Mouse (Mus musculus): ENCODE measurements around the gene Ap2a1. TPM values are rescaled to one million over a fixed set of nuclear protein-coding genes. Genes with fewer than 3 reads are reported as not detected.
"Not testable (repeated sequence)": the region's sequence is repeated elsewhere in the genome, so short reads cannot be mapped to it uniquely, and the experiment has no call there.

Gene Ap2a1
- polyA plus RNA-seq, 1 experiment from 2014 or later = 73.5 TPM

- 0 out of 2 replicates have a peak overlapping the region, but pooled peaks have one; percentile 25 for H3K9ac ChIP-seq (ENCODE audit: low read depth, low read length)
- ATAC-seq (ENCODE audit: low read depth) (no peak), DNase-seq (ENCODE audit: low spot score) (no peak)
- peaks cover 74% of the 10 kb centered on the region for H3K36me3 ChIP-seq (ENCODE audit: control insufficient read depth, insufficient read depth, low read length)
- H3K27ac ChIP-seq (replicated peaks; ENCODE audit: low read depth, low read length) = no peak overlapping the region
- WGBS = 86% methylated on average over 7 of the region's 7 CpGs
- no peaks in the 10 kb centered on the region for H3K9me3 ChIP-seq (ENCODE audit: control insufficient read depth, low read length)
- no peak overlapping the region for H3K4me3 ChIP-seq (ENCODE audit: low read depth, low read length)
- H3K4me1 ChIP-seq (ENCODE audit: control insufficient read depth, insufficient read depth, low read length) = peaks cover 13% of the 10 kb centered on the region
- no peaks in the 10 kb centered on the region for H3K27me3 ChIP-seq (replicated peaks; ENCODE audit: control insufficient read depth, insufficient read depth, low read length)
- H3K4me2 ChIP-seq (ENCODE audit: low read depth, low read length) = no peak overlapping the region
Observed at GRCm38 (mm10) chr7:44886964-44887363, 42.3 kb downstream of the Ap2a1 start.

- DNase-seq (ENCODE audit: low spot score) = no peak
Observed at GRCm38 (mm10) chr7:44884637-44885036, 44.7 kb downstream of the Ap2a1 start.

DNA sequence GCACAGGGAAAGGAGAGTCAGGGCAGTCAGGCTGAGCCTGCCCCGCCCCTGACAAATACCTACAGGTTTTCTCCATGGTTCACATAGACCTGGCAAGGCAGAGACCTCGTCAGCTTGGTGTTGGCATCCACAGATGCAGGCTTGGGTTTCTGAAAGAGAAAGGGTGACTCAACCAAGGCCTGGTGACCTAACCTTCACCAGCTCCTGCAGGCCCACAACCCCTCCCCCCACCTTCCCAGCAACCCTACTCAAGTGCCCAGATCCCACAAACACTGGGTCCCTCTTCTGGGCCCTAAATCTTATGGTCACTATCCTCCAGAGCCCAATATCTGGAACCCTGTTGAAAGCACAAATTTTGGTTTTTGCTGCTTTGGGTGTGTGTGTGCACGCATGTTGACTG lies 46.3 kb downstream of the Ap2a1 start:
- no peak for DNase-seq (ENCODE audit: low spot score)
- WGBS = 95% methylated on average over 3 of the region's 3 CpGs
- Histone ChIP-seq H3K27me3 (replicated peaks; ENCODE audit: control insufficient read depth, insufficient read depth, low read length) (no peaks in the 10 kb centered on the region), H3K9me3 (ENCODE audit: control insufficient read depth, low read length) (no peaks in the 10 kb centered on the region), H3K36me3 (ENCODE audit: control insufficient read depth, insufficient read depth, low read length) (peaks cover 85% of the 10 kb centered on the region), H3K4me1 (ENCODE audit: control insufficient read depth, insufficient read depth, low read length) (no peaks in the 10 kb centered on the region), H3K9ac (ENCODE audit: low read depth, low read length) (no peak overlapping the region), H3K4me2 (ENCODE audit: low read depth, low read length) (no peak overlapping the region), H3K4me3 (ENCODE audit: low read depth, low read length) (no peak overlapping the region), H3K27ac (replicated peaks; ENCODE audit: low read depth, low read length) (no peak overlapping the region)
- ATAC-seq (ENCODE audit: low read depth) = no peak

More at GRCm38 (mm10) chr7:44884637-44885036, 44.7 kb downstream of the Ap2a1 start:
- H3K27me3 ChIP-seq (replicated peaks; ENCODE audit: control insufficient read depth, insufficient read depth, low read length) = no peaks in the 10 kb centered on the region
- no peaks in the 10 kb centered on the region for H3K4me1 ChIP-seq (ENCODE audit: control insufficient read depth, insufficient read depth, low read length)
- no peak for ATAC-seq (ENCODE audit: low read depth)
- 95% methylated on average over 5 of the region's 5 CpGs for WGBS
- H3K27ac ChIP-seq (replicated peaks; ENCODE audit: low read depth, low read length) = no peak overlapping the region
- no peak overlapping the region for H3K4me2 ChIP-seq (ENCODE audit: low read depth, low read length)
- H3K9ac ChIP-seq (ENCODE audit: low read depth, low read length) = no peak overlapping the region
- H3K4me3 ChIP-seq (ENCODE audit: low read depth, low read length) = no peak overlapping the region
- H3K9me3 ChIP-seq (ENCODE audit: control insufficient read depth, low read length) = no peaks in the 10 kb centered on the region
- H3K36me3 ChIP-seq (ENCODE audit: control insufficient read depth, insufficient read depth, low read length) = peaks cover 85% of the 10 kb centered on the region

DNA sequence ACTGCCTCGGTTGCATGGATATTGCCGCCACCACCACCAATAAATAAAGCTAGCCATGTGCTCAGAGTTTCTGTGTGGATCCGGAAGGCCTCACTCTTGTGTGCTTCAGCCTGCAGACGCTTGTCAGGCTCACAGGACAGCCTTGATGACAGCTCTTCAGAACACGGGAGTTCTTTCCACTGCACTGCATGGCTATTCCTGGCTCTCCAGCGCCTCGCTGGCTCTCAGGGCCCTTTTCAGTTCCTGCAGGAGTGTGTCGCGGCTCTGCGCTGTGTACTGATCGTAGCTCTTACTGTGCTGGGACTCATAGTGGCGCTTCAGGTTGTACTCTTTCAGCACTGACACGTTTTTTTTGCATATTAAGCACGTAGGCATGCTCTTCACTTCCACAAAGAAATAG lies 51.5 kb downstream of the Ap2a1 start:
- no peak for DNase-seq (ENCODE audit: low spot score)
- Histone ChIP-seq H3K9me3 (ENCODE audit: control insufficient read depth, low read length) (no peaks in the 10 kb centered on the region), H3K27ac (replicated peaks; ENCODE audit: low read depth, low read length) (no peak overlapping the region), H3K36me3 (ENCODE audit: control insufficient read depth, insufficient read depth, low read length) (peaks cover 69% of the 10 kb centered on the region), H3K4me1 (ENCODE audit: control insufficient read depth, insufficient read depth, low read length) (no peaks in the 10 kb centered on the region), H3K27me3 (replicated peaks; ENCODE audit: control insufficient read depth, insufficient read depth, low read length) (no peaks in the 10 kb centered on the region), H3K9ac (ENCODE audit: low read depth, low read length) (no peak overlapping the region), H3K4me2 (ENCODE audit: low read depth, low read length) (no peak overlapping the region), H3K4me3 (ENCODE audit: low read depth, low read length) (no peak overlapping the region)
- ATAC-seq (ENCODE audit: low read depth) = no peak
- WGBS = 89% methylated on average over 14 of the region's 14 CpGs

- not testable (repeated sequence) for ATAC-seq (ENCODE audit: low read depth); H3K9me3 ChIP-seq (ENCODE audit: control insufficient read depth, low read length); H3K27ac ChIP-seq (replicated peaks; ENCODE audit: low read depth, low read length); H3K27me3 ChIP-seq (replicated peaks; ENCODE audit: control insufficient read depth, insufficient read depth, low read length); H3K4me3 ChIP-seq (ENCODE audit: low read depth, low read length); H3K9ac ChIP-seq (ENCODE audit: low read depth, low read length); H3K4me2 ChIP-seq (ENCODE audit: low read depth, low read length); DNase-seq (ENCODE audit: low spot score)
- 89% methylated on average over 2 of the region's 2 CpGs for WGBS
- Histone ChIP-seq H3K36me3 (ENCODE audit: control insufficient read depth, insufficient read depth, low read length) (peaks cover 12% of the 10 kb centered on the region), H3K4me1 (ENCODE audit: control insufficient read depth, insufficient read depth, low read length) (peaks cover 20% of the 10 kb centered on the region)
Observed at GRCm38 (mm10) chr7:44871774-44872173, 57.5 kb downstream of the Ap2a1 start.

GRCm38 (mm10) chr7:44871181-44871580 lies 58.1 kb downstream of the Ap2a1 start:
- WGBS = 89% methylated on average over 1 of the region's 1 CpGs
- H3K4me3 ChIP-seq (ENCODE audit: low read depth, low read length) = no peak overlapping the region
- ATAC-seq (ENCODE audit: low read depth) (no peak), DNase-seq (ENCODE audit: low spot score) (no peak)
- H3K27ac ChIP-seq (replicated peaks; ENCODE audit: low read depth, low read length) = no peak overlapping the region
- H3K9ac ChIP-seq (ENCODE audit: low read depth, low read length) = no peak overlapping the region
- no peaks in the 10 kb centered on the region for H3K27me3 ChIP-seq (replicated peaks; ENCODE audit: control insufficient read depth, insufficient read depth, low read length)
- H3K36me3 ChIP-seq (ENCODE audit: control insufficient read depth, insufficient read depth, low read length) = peaks cover 13% of the 10 kb centered on the region
- no peak overlapping the region for H3K4me2 ChIP-seq (ENCODE audit: low read depth, low read length)
- no peaks in the 10 kb centered on the region for H3K9me3 ChIP-seq (ENCODE audit: control insufficient read depth, low read length)
- peaks cover 26% of the 10 kb centered on the region for H3K4me1 ChIP-seq (ENCODE audit: control insufficient read depth, insufficient read depth, low read length)

DNA sequence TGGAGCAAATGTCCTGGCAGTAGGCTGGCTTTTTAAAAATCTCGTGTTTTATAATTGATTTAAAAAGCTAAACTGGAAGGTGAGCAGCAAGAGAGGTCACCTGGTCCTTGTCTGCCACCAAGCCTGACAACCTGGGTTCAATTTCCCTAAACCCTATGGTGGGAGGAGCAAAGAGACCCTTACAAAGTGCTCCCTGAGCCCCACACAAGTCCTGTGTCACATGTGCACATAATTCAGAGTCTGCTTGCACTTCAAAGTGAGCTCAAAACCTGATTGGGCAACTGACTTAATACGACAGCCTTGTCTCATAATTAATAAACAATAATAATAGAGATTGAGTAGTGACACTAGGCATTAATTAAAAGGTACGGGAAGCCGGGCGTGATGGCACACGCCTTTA lies 58.7 kb downstream of the Ap2a1 start:
- Histone ChIP-seq H3K4me2 (ENCODE audit: low read depth, low read length) (peak overlapping the region; percentile 95), H3K27ac (replicated peaks; ENCODE audit: low read depth, low read length) (peak overlapping the region; percentile 100), H3K27me3 (replicated peaks; ENCODE audit: control insufficient read depth, insufficient read depth, low read length) (no peaks in the 10 kb centered on the region), H3K9ac (ENCODE audit: low read depth, low read length) (peak overlapping the region; percentile 100), H3K9me3 (ENCODE audit: control insufficient read depth, low read length) (no peaks in the 10 kb centered on the region), H3K4me1 (ENCODE audit: control insufficient read depth, insufficient read depth, low read length) (peaks cover 32% of the 10 kb centered on the region), H3K36me3 (ENCODE audit: control insufficient read depth, insufficient read depth, low read length) (peaks cover 15% of the 10 kb centered on the region), H3K4me3 (ENCODE audit: low read depth, low read length) (peak overlapping the region; percentile 100)
- 80% methylated on average over 6 of the region's 6 CpGs for WGBS
- no peak for ATAC-seq (ENCODE audit: low read depth)
- DNase-seq (ENCODE audit: low spot score) = no peak

DNA sequence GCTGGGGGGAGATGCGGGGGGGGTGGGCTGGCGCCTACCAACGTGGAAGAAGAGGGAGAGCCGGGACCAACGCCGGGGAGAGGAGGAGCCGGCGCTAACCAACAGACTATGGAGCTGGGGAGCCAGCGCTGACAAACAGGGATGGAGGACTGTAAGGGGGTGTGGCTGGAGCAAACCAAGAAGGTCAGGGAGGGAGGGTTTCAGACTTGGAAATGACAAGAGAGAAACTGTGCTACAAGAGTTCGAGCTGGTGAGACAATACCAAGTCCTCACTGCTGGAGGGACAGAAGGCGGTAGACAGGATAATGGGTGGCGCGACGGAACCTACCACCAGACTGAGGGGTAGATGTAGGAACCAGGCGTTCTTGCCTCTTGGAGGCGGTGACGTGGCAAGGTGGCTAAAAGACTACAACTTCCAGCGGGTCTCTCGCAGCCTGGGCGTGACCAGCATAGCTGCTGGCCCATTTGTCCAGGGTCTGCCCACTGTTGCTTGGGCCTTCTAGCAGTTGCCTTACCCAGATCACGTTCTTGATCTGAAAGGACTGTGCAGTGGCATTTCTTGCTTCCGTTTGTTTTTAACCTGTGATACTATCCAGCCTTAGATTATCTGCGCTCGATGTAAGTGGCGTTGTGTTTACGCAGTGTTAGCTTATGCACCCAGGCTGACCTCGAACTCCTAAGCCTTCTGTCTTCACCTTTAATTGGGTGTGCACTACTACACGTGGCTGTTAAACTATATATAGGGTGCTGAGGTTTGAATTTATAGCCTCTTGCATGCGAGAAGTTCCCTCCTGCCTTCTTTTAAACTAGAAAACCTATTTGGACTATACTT lies 59.4 kb downstream of the Ap2a1 start, which contains the start of gene Ptov1:
Gene Ptov1 (minus strand): TSS at position 92 of the 832 bp plus-strand sequence.
- peaks cover 32% of the 10 kb centered on the region for H3K4me1 ChIP-seq (ENCODE audit: control insufficient read depth, insufficient read depth, low read length)
- peak; percentile 94 for ATAC-seq (ENCODE audit: low read depth)
- 8% methylated on average over 24 of the region's 29 CpGs for WGBS

More for the DNA sequence above, 59.4 kb downstream of the Ap2a1 start, which contains the start of gene Ptov1:
- Histone ChIP-seq H3K4me2 (ENCODE audit: low read depth, low read length) (peak within 1 kb of the TSS; percentile 95), H3K27ac (replicated peaks; ENCODE audit: low read depth, low read length) (peak within 1 kb of the TSS; percentile 100), H3K9ac (ENCODE audit: low read depth, low read length) (peak within 1 kb of the TSS; percentile 100), H3K9me3 (ENCODE audit: control insufficient read depth, low read length) (no peaks in the 10 kb centered on the region), H3K36me3 (ENCODE audit: control insufficient read depth, insufficient read depth, low read length) (peaks cover 22% of the 10 kb centered on the region), H3K27me3 (replicated peaks; ENCODE audit: control insufficient read depth, insufficient read depth, low read length) (no peaks in the 10 kb centered on the region), H3K4me3 (ENCODE audit: low read depth, low read length) (peak within 1 kb of the TSS; percentile 100)
- peak; percentile 99 for DNase-seq (ENCODE audit: low spot score)

Measured in embryonic facial prominence, embryonic 14.5 days (tissue).